Mouse (Mus musculus) CH12.LX (cell line): Measurements from ENCODE around the gene Zfp787. TPM values are rescaled to one million over a fixed set of nuclear protein-coding genes. Genes with fewer than 3 reads are reported as not detected.

ENCODE experiments used
- DNase-seq: peaks from one replicate; pipeline ENCODE4 v3.0.0-alpha.2; 2013; ENCODE audit errors: extremely low read depth
- H3K27ac ChIP-seq: 2 replicates; pipeline ENCODE4 v1.5.1; 2012; ENCODE audit warnings: low read depth, mild to moderate bottlenecking, control low read depth, moderate library complexity; ENCODE audit not compliant: insufficient read depth
- H3K27me3 ChIP-seq: replicated peaks from 2 replicates; pipeline ENCODE3; 2012; ENCODE audit warnings: inconsistent platforms
- H3K36me3 ChIP-seq, 2 experiments: replicated peaks in 1 of 2; 2 replicates each; pipeline versions ENCODE3 to v1.6.1; 2012; ENCODE audit warnings: inconsistent platforms in 1 of 2, low read length in 1 of 2, mild to moderate bottlenecking in 1 of 2, mixed read lengths in 1 of 2, moderate library complexity in 1 of 2; ENCODE audit not compliant: control insufficient read depth in 1 of 2, insufficient read depth in 1 of 2
- H3K4me1 ChIP-seq, 2 experiments: 2 replicates each; pipeline ENCODE4 v1.6.1; 2012; ENCODE audit warnings: inconsistent platforms in 1 of 2, moderate library complexity in 1 of 2; ENCODE audit not compliant: insufficient read depth in 2 of 2, control insufficient read depth in 1 of 2
- H3K4me2 ChIP-seq: 2 replicates; pipeline ENCODE4 v1.6.1; 2012; ENCODE audit warnings: low read depth, mild to moderate bottlenecking, control low read depth; ENCODE audit not compliant: poor library complexity, insufficient read depth, severe bottlenecking
- H3K4me3 ChIP-seq, 3 experiments: fragments of 150-350 bp in 1 of 3; sonication (generic) in 1 of 3; replicated peaks in 1 of 3; 2 replicates each; pipeline versions ENCODE3 to v1.5.1; 2011 to 2012; ENCODE audit warnings: low read depth in 2 of 3, low read length in 2 of 3, mild to moderate bottlenecking in 2 of 3, moderate library complexity in 2 of 3, control low read depth in 1 of 3, improper control_type of control experiment in 1 of 3, inconsistent platforms in 1 of 3, mixed read lengths in 1 of 3; ENCODE audit not compliant: poor library complexity in 1 of 3
- H3K79me2 ChIP-seq: replicated peaks from 2 replicates; pipeline ENCODE4 v1.6.1; 2012; ENCODE audit warnings: mild to moderate bottlenecking, moderate library complexity; ENCODE audit not compliant: control insufficient read depth, poor library complexity, insufficient read depth, severe bottlenecking; ENCODE audit errors: extremely low read depth
- H3K9ac ChIP-seq: 2 replicates; pipeline ENCODE4 v1.6.1; 2012; ENCODE audit warnings: low read depth, mild to moderate bottlenecking, control low read depth, moderate library complexity; ENCODE audit not compliant: insufficient read depth
- H3K9me3 ChIP-seq: replicated peaks from 2 replicates; pipeline ENCODE3; 2012; ENCODE audit warnings: low read length, inconsistent platforms, mixed read lengths
- CHD2 ChIP-seq: IDR thresholded peaks from 2 replicates; pipeline ENCODE4 v1.6.1; 2011; ENCODE audit warnings: low read length, improper control_type of control experiment
- CTCF ChIP-seq, 2 experiments: IDR thresholded peaks in 1 of 2; conservative IDR thresholded peaks in 1 of 2; 2 replicates each; pipeline ENCODE4 v1.5.1; 2011 to 2012; ENCODE audit warnings: low read depth in 2 of 2, low read length in 2 of 2, improper control_type of control experiment in 1 of 2, inconsistent platforms in 1 of 2, mild to moderate bottlenecking in 1 of 2, moderate library complexity in 1 of 2
- ELF1 ChIP-seq: IDR thresholded peaks from 2 replicates; pipeline ENCODE4 v1.6.1; 2014; ENCODE audit warnings: low read depth, mild to moderate bottlenecking, inconsistent platforms, low read length, improper control_type of control experiment
- GABPA ChIP-seq: IDR thresholded peaks from 2 replicates; pipeline ENCODE4 v1.6.1; 2012; ENCODE audit warnings: low read depth, low read length, improper control_type of control experiment, inconsistent platforms; ENCODE audit not compliant: insufficient replicate concordance
- HCFC1 ChIP-seq: IDR thresholded peaks from 2 replicates; pipeline ENCODE4 v1.6.1; 2012; ENCODE audit warnings: low read depth, mild to moderate bottlenecking, inconsistent platforms, low read length, improper control_type of control experiment
- IRF4 ChIP-seq: IDR thresholded peaks from 2 replicates; pipeline ENCODE4 v1.6.1; 2014; ENCODE audit warnings: low read depth, mild to moderate bottlenecking, inconsistent platforms, low read length, improper control_type of control experiment
- JUND ChIP-seq: conservative IDR thresholded peaks from 2 replicates; pipeline ENCODE4 v1.6.1; 2011; ENCODE audit warnings: low read depth, low read length, improper control_type of control experiment
- KAT2A ChIP-seq: IDR thresholded peaks from 2 replicates; pipeline ENCODE4 v1.6.1; 2012; ENCODE audit warnings: low read length, improper control_type of control experiment, inconsistent platforms; ENCODE audit not compliant: insufficient replicate concordance
- MAFK ChIP-seq: IDR thresholded peaks from 2 replicates; pipeline ENCODE4 v1.6.1; 2011; ENCODE audit warnings: low read length, improper control_type of control experiment; ENCODE audit not compliant: insufficient replicate concordance
- MAZ ChIP-seq: IDR thresholded peaks from 2 replicates; pipeline ENCODE4 v1.6.1; 2012; ENCODE audit warnings: low read depth, mild to moderate bottlenecking, inconsistent platforms, low read length, improper control_type of control experiment, moderate library complexity
- NELFE ChIP-seq: IDR thresholded peaks from 2 replicates; pipeline ENCODE4 v1.6.1; 2011; ENCODE audit warnings: low read depth, low read length, improper control_type of control experiment
- PAX5 ChIP-seq: IDR thresholded peaks from 2 replicates; pipeline ENCODE4 v1.6.1; 2012; ENCODE audit warnings: low read length, inconsistent platforms, mixed read lengths
- POLR2AphosphoS2 ChIP-seq: IDR thresholded peaks from 2 replicates; pipeline ENCODE4 v1.6.1; 2011; ENCODE audit warnings: low read depth, low read length, improper control_type of control experiment
- RAD21 ChIP-seq: IDR thresholded peaks from 2 replicates; pipeline ENCODE4 v1.6.1; 2011; ENCODE audit warnings: low read depth, mild to moderate bottlenecking, low read length, improper control_type of control experiment, moderate library complexity
- SMC3 ChIP-seq: IDR thresholded peaks from 2 replicates; pipeline ENCODE4 v1.6.1; 2011; ENCODE audit warnings: low read depth, low read length, improper control_type of control experiment
- TCF12 ChIP-seq: IDR thresholded peaks from 2 replicates; pipeline ENCODE4 v1.6.1; 2014; ENCODE audit warnings: low read depth, mild to moderate bottlenecking, inconsistent platforms, low read length, improper control_type of control experiment
- ZMIZ1 ChIP-seq: IDR thresholded peaks from 2 replicates; pipeline ENCODE4 v1.6.1; 2012; ENCODE audit warnings: low read depth, mild to moderate bottlenecking, inconsistent platforms, low read length, improper control_type of control experiment
- ZNF384 ChIP-seq: IDR thresholded peaks from 2 replicates; pipeline ENCODE4 v1.6.1; 2012; ENCODE audit warnings: low read depth, low read length, improper control_type of control experiment, inconsistent platforms
- dilution Hi-C: fragments of 300-500 bp; cut with MboI; formaldehyde crosslinking; loops from 2 replicates; pipeline ENCODE4 v1.14.3; 2020; ENCODE audit warnings: low sequenced_read_pairs; ENCODE audit not compliant: extremely low pct_unique_long_range_greater_than_20kb, extremely low pct_ligation_motif_present
- in situ Hi-C: fragments of 300-500 bp; cut with MboI; formaldehyde crosslinking; loops from 3 replicates; pipeline ENCODE4 v1.14.3; 2019; ENCODE audit warnings: low sequenced_read_pairs, low pct_ligation_motif_present, low pct_unique_long_range_greater_than_20kb, mixed read lengths
- polyA plus RNA-seq: library from polyadenylated mRNA; unstranded; fragments of >175 nt; gene quantifications from 2 replicates; pipeline ENCODE4 v1.2.1, GENCODE M21; 2012; ENCODE audit warnings: low read depth; ENCODE audit not compliant: insufficient read length
- total RNA-seq, 2 experiments: library from RNA; depleted of rRNA; stranded (reverse); fragments of 300-350 nt in 1 of 2; fragments of >200 nt in 1 of 2; gene quantifications; 2 replicates each; pipeline ENCODE4 v1.2.3; 2012 to 2014

Gene Zfp787
- total and polyA plus RNA-seq, 3 experiments, result 19.0 to 28.3 (median 22.1) TPM

DNA sequence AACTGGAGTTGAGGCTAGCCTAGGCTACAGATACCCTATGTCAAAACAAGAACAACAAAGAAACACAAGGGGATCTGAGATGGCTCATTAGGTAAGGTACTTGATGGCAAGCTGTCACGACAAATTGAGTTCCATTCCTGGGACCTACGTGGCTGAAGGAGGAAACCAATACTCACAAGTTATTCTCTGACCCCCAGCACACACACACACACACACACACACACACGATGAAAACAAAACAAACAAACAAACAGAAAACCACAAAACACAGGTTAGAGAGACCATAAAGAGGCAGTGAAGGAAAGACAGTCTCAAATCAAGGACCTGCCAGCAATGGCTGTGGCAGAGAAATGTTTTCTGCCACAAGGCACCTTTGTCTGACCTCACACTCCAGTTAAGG lies 41.0 kb upstream of the Zfp787 start, which contains the start of gene Galp:
Gene Galp (plus strand): TSS at position 301 of the 400 bp plus-strand sequence.
- peaks cover 0 to 3% of the 10 kb centered on the region in 2 experiments for H3K36me3 ChIP-seq
- H3K27ac ChIP-seq, result no peak within 1 kb of the TSS
- H3K79me2 ChIP-seq, result no peaks in the 10 kb centered on the region
- DNase-seq, result no peak
- peaks cover 33% of the 10 kb centered on the region for H3K27me3 ChIP-seq
- H3K4me3 ChIP-seq, result no peak within 1 kb of the TSS
- no peaks in the 10 kb centered on the region for H3K9me3 ChIP-seq
- H3K4me2 ChIP-seq, result no peak within 1 kb of the TSS
- no peak for TF ChIP-seq JUND
- TF ChIP-seq NELFE, result no peak
- TF ChIP-seq ELF1, result no peak
- no peak for TF ChIP-seq KAT2A
- no peak for TF ChIP-seq ZMIZ1
- TF ChIP-seq IRF4, result no peak
- no peak for TF ChIP-seq CHD2
- TF ChIP-seq SMC3, result no peak
- TF ChIP-seq PAX5, result no peak
- no peak for TF ChIP-seq MAZ
- no peak for TF ChIP-seq MAFK
- TF ChIP-seq POLR2AphosphoS2, result no peak
- no peak for TF ChIP-seq GABPA
- TF ChIP-seq HCFC1, result no peak
- TF ChIP-seq, all 38 proteins: peak for 0
- dilution Hi-C loops (no loop called here), in situ Hi-C loops (no loop called here)
- H3K4me1 ChIP-seq, result no peaks in the 10 kb centered on the region
- no peak within 1 kb of the TSS for H3K9ac ChIP-seq

DNA sequence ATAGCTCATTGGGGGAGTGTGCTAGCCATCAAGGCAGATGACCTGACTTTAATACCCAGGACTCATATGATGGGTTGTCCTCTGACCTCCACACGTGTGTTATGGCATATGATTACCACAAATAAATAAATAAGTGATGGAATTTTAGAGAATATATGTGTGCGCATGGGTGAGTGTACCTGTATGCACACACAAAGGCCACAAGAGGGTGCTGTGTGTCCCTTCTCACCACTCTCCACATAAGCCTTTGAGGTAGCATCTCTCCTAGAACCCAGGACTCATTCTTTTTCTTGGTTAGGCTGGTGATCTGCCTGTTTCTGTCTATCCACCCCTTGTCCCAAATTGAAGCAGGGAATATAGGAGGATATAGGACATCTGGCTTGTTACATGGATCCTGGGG lies 40.0 kb upstream of the Zfp787 start:
- dilution Hi-C loops, result no loop called here
- no peak for DNase-seq
- Histone ChIP-seq H3K4me2 (no peak overlapping the region), H3K4me3 (no peak overlapping the region), H3K36me3 (peaks cover 0 to 5% of the 10 kb centered on the region in 2 experiments), H3K27me3 (peaks cover 32% of the 10 kb centered on the region), H3K9me3 (no peaks in the 10 kb centered on the region), H3K79me2 (no peaks in the 10 kb centered on the region), H3K27ac (no peak overlapping the region), H3K4me1 (peaks cover 0 to under 1% of the 10 kb centered on the region in 2 experiments; a peak in 1 of 4 replicates), H3K9ac (no peak overlapping the region)
- in situ Hi-C loops, result no loop called here
- TF ChIP-seq SMC3, result 0 out of 2 replicates have a peak, but pooled peaks have one; percentile 16
- no peak for TF ChIP-seq TCF12
- TF ChIP-seq JUND, result no peak
- TF ChIP-seq ELF1, result no peak
- no peak for TF ChIP-seq ZNF384
- TF ChIP-seq CTCF (conservative IDR thresholded peaks at IDR 0.05 in 1 of 2, IDR thresholded peaks at IDR 0.05 in 1 of 2; ENCODE audit: low read depth in 2 of 2, low read length in 2 of 2), result peak; percentile 44 to 55; a peak in 3 of 4 replicates
- TF ChIP-seq IRF4, result no peak
- no peak for TF ChIP-seq MAFK
- TF ChIP-seq RAD21, result no peak; the same call in 1 of the 2 replicates
